Mouse (Mus musculus): ENCODE results near the gene Clec9a.

- TF ChIP-seq POLR2A (IDR thresholded peaks at IDR 0.05; ENCODE audit: extremely low read depth, insufficient read depth, low read length) = no peak
- no peak for TF ChIP-seq CTCF (IDR thresholded peaks at IDR 0.05; ENCODE audit: extremely low read depth, insufficient read depth, low read length)
Observed at GRCm38 (mm10) chr6:129385774-129386173, 22.9 kb upstream of the Clec9a start, which contains the start of gene Clec12b.

All from cortical plate, adult 2 months (tissue).